Comparison of ENCODE assay signal across 8 mouse cellular contexts in genomic region chr4:40269430-40270032, GRCm38 (mm10). TPM values are rescaled to one million over a fixed set of nuclear protein-coding genes. Genes with fewer than 3 reads are reported as not detected.
DNase-seq lines count a peak whose midpoint lies in the region; ATAC-seq and TF ChIP-seq lines count a peak whose summit lies in the region.

Gene Smim27 (plus strand): TSS chr4:40269579.
Gene Topors (minus strand): TSS chr4:40269850.

- H3K36me3 ChIP-seq in heart, embryonic 12.5 days: peaks cover 30% of the 10 kb centered on the region
- 0 out of 2 replicates have a peak, but pooled peaks cover 8% of the 10 kb centered on the region for H3K36me3 ChIP-seq in kidney, postnatal 0 days (ENCODE audit: insufficient read depth, low read length)
- H3K36me3 ChIP-seq in liver, embryonic 11.5 days (ENCODE audit: control insufficient read depth, insufficient read depth, low read length): peaks cover 7% of the 10 kb centered on the region; the same call in 1 of the 2 replicates
- peaks cover 41% of the 10 kb centered on the region for H3K36me3 ChIP-seq in stomach, embryonic 14.5 days (ENCODE audit: control insufficient read depth, insufficient read depth, low read length)

- H3K4me2 ChIP-seq in heart, embryonic 12.5 days: peak within 1 kb of the TSS; percentile 97
- H3K4me2 ChIP-seq in kidney, postnatal 0 days (ENCODE audit: low read length): peak within 1 kb of the TSS; percentile 77
- peak within 1 kb of the TSS; percentile 96 for H3K4me2 ChIP-seq in liver, embryonic 11.5 days
- H3K4me2 ChIP-seq in stomach, embryonic 14.5 days (replicated peaks; ENCODE audit: low read depth, low read length): peak within 1 kb of the TSS; percentile 91

- peaks cover 32% of the 10 kb centered on the region for H3K4me1 ChIP-seq in heart, embryonic 12.5 days (replicated peaks)
- peaks cover 7% of the 10 kb centered on the region; the same call in 1 of the 2 replicates for H3K4me1 ChIP-seq in kidney, postnatal 0 days (replicated peaks; ENCODE audit: insufficient read depth, low read length)
- H3K4me1 ChIP-seq in liver, embryonic 11.5 days (replicated peaks; ENCODE audit: control insufficient read depth, insufficient read depth, low read length): peaks cover 13% of the 10 kb centered on the region
- peaks cover 14% of the 10 kb centered on the region for H3K4me1 ChIP-seq in stomach, embryonic 14.5 days (ENCODE audit: control insufficient read depth, insufficient read depth, low read length)

- no peaks in the 10 kb centered on the region for H3K27me3 ChIP-seq in heart, embryonic 12.5 days (replicated peaks)
- no peaks in the 10 kb centered on the region for H3K27me3 ChIP-seq in kidney, postnatal 0 days (ENCODE audit: insufficient read depth, low read length)
- no peaks in the 10 kb centered on the region for H3K27me3 ChIP-seq in liver, embryonic 11.5 days (replicated peaks; ENCODE audit: control insufficient read depth, insufficient read depth, low read length)
- no peaks in the 10 kb centered on the region for H3K27me3 ChIP-seq in stomach, embryonic 14.5 days (ENCODE audit: control insufficient read depth, insufficient read depth, low read length)

- TF ChIP-seq CTCF in kidney, postnatal 0 days (IDR thresholded peaks at IDR 0.05; ENCODE audit: low read depth): no peak; the same call in 1 of the 2 replicates

- peak within 1 kb of the TSS; percentile 72 for H3K4me3 ChIP-seq in heart, embryonic 12.5 days
- peak within 1 kb of the TSS; percentile 73 for H3K4me3 ChIP-seq in kidney, postnatal 0 days (replicated peaks; ENCODE audit: low read depth, low read length)
- H3K4me3 ChIP-seq in liver, embryonic 11.5 days (ENCODE audit: low read depth, low read length): peak within 1 kb of the TSS; percentile 89
- peak within 1 kb of the TSS; percentile 88 for H3K4me3 ChIP-seq in stomach, embryonic 14.5 days (ENCODE audit: low read depth, low read length)

- DNase-seq in CD4-positive helper T cell, adult 2 months (ENCODE audit: low read depth, low spot score): peak; percentile 96
- DNase-seq in brain, embryonic 18.5 days (ENCODE audit: low read depth, low spot score): peak; percentile 94
- peak; percentile 98 for DNase-seq in kidney, postnatal 0 days (ENCODE audit: low spot score)
- DNase-seq in liver, embryonic 11.5 days (ENCODE audit: low spot score): peak; percentile 92
- peak; percentile 97 for DNase-seq in naive thymus-derived CD4-positive, alpha-beta T cell, adult 2 months (ENCODE audit: low read depth)

- under 1% methylated on average over 38 of the region's 38 CpGs for WGBS in heart, embryonic 12.5 days
- WGBS in kidney, postnatal 0 days: under 1% methylated on average over 38 of the region's 38 CpGs
- WGBS in liver, embryonic 11.5 days: under 1% methylated on average over 38 of the region's 38 CpGs
- WGBS in stomach, embryonic 14.5 days: under 1% methylated on average over 38 of the region's 38 CpGs

- H3K9ac ChIP-seq in heart, embryonic 12.5 days: peak within 1 kb of the TSS; percentile 97
- peak within 1 kb of the TSS; percentile 78 for H3K9ac ChIP-seq in kidney, postnatal 0 days (ENCODE audit: low read depth, low read length)
- peak within 1 kb of the TSS; percentile 94 for H3K9ac ChIP-seq in liver, embryonic 11.5 days (ENCODE audit: low read depth, low read length)
- H3K9ac ChIP-seq in stomach, embryonic 14.5 days (replicated peaks; ENCODE audit: low read depth, low read length): peak within 1 kb of the TSS; percentile 84

- ATAC-seq in erythroid progenitor cell, adult 5-6 weeks (replicated peaks; ENCODE audit: low FRiP score, poor library complexity, severe bottlenecking): peak; percentile 93
- ATAC-seq in heart, embryonic 12.5 days (ENCODE audit: insufficient number of reproducible peaks, low FRiP score): peak; percentile 95
- ATAC-seq in kidney, postnatal 0 days (replicated peaks; ENCODE audit: low FRiP score, low read depth): peak; percentile 96
- ATAC-seq in liver, embryonic 11.5 days (replicated peaks; ENCODE audit: low FRiP score): peak; percentile 94
- peak; percentile 96 for ATAC-seq in stomach, embryonic 14.5 days (ENCODE audit: insufficient number of reproducible peaks, insufficient read depth, low FRiP score, low read depth)

- peak within 1 kb of the TSS; percentile 99 for H3K27ac ChIP-seq in heart, embryonic 12.5 days (ENCODE audit: poor library complexity, severe bottlenecking)
- H3K27ac ChIP-seq in kidney, postnatal 0 days: peak within 1 kb of the TSS; percentile 99
- peak within 1 kb of the TSS; percentile 98 for H3K27ac ChIP-seq in liver, embryonic 11.5 days (ENCODE audit: low read depth, low read length)
- peak within 1 kb of the TSS; percentile 98 for H3K27ac ChIP-seq in stomach, embryonic 14.5 days (ENCODE audit: low read length)

- H3K9me3 ChIP-seq in heart, embryonic 12.5 days (replicated peaks): no peaks in the 10 kb centered on the region
- H3K9me3 ChIP-seq in kidney, postnatal 0 days (replicated peaks; ENCODE audit: low read length): no peaks in the 10 kb centered on the region
- H3K9me3 ChIP-seq in liver, embryonic 11.5 days (ENCODE audit: control insufficient read depth, low read length): no peaks in the 10 kb centered on the region
- no peaks in the 10 kb centered on the region for H3K9me3 ChIP-seq in stomach, embryonic 14.5 days (ENCODE audit: control insufficient read depth, low read depth, low read length)

RNA-seq across cellular contexts. Expression of gene Smim27, which starts in this region (rescaled TPM):
- 3.4 and 14.8 TPM in 2 replicates for total RNA-seq in erythroid progenitor cell, adult 5-6 weeks (2015; ENCODE audit: low replicate concordance)
- 1.2 TPM in 1 of 2 replicates, not detected in the other for total RNA-seq in erythroid progenitor cell, adult 5-6 weeks (2017; ENCODE audit: low replicate concordance)
- 28.4 and 34.7 TPM in 2 replicates for polyA plus RNA-seq in heart, embryonic 12.5 days (2016; fragmentation: Nextera tagmentation; extraction: Ambion mirVana)
- polyA plus RNA-seq in kidney, postnatal 0 days (2015; fragmentation: Nextera tagmentation; extraction: Ambion mirVana): 54.9 and 62.9 TPM in 2 replicates
- polyA plus RNA-seq in liver, embryonic 11.5 days (2014; fragmentation: Nextera tagmentation; extraction: Ambion mirVana): 21.1 and 25.0 TPM in 2 replicates
- 38.6 and 48.8 TPM in 2 replicates for polyA plus RNA-seq in stomach, embryonic 14.5 days (2014; fragmentation: Nextera tagmentation; extraction: Ambion mirVana)

RNA-seq across cellular contexts. Expression of gene Topors, which starts in this region (rescaled TPM):
- total RNA-seq in erythroid progenitor cell, adult 5-6 weeks (2015; ENCODE audit: low replicate concordance): 21.8 and 25.2 TPM in 2 replicates
- total RNA-seq in erythroid progenitor cell, adult 5-6 weeks (2017; ENCODE audit: low replicate concordance): 18.8 and 27.9 TPM in 2 replicates
- 35.3 and 36.3 TPM in 2 replicates for polyA plus RNA-seq in heart, embryonic 12.5 days (2016; fragmentation: Nextera tagmentation; extraction: Ambion mirVana)
- polyA plus RNA-seq in kidney, postnatal 0 days (2015; fragmentation: Nextera tagmentation; extraction: Ambion mirVana): 30.8 and 35.5 TPM in 2 replicates
- 38.4 and 38.5 TPM in 2 replicates for polyA plus RNA-seq in liver, embryonic 11.5 days (2014; fragmentation: Nextera tagmentation; extraction: Ambion mirVana)
- polyA plus RNA-seq in stomach, embryonic 14.5 days (2014; fragmentation: Nextera tagmentation; extraction: Ambion mirVana): 40.6 and 43.7 TPM in 2 replicates

Comparison
In these comparisons a context has a peak if more than half of its experiments do, and no peak if none do; other contexts are left out.
1. Peak in every context shown above with its lines: DNase-seq, ATAC-seq, H3K4me3 ChIP-seq and H3K27ac ChIP-seq.